Mouse (Mus musculus) ZHBTc4 (cell line): ENCODE results near the gene Tnni3.

ENCODE experiments used
- DNase-seq: peaks from one replicate; pipeline ENCODE4 v3.0.0-alpha.2; 2011; ENCODE audit warnings: low read depth, low spot score

Tnni3 gene

GRCm38 (mm10) chr7:4499034-4499433 lies 25.0 kb downstream of the Tnni3 start:
- no peak for DNase-seq

- DNase-seq, result no peak
These were observed 25.8 kb downstream of the Tnni3 start for GRCm38 (mm10) chr7:4498251-4498650.

GRCm38 (mm10) chr7:4497271-4497903 lies 26.6 kb downstream of the Tnni3 start:
- DNase-seq, result no peak

GRCm38 (mm10) chr7:4496468-4496867 lies 27.6 kb downstream of the Tnni3 start:
- DNase-seq, result no peak

- DNase-seq, result no peak
These were observed 30.0 kb downstream of the Tnni3 start for GRCm38 (mm10) chr7:4493991-4494390.

- no peak for DNase-seq
These were observed 31.5 kb downstream of the Tnni3 start for GRCm38 (mm10) chr7:4492284-4493224.

- no peak for DNase-seq
These were observed 32.7 kb downstream of the Tnni3 start for GRCm38 (mm10) chr7:4491308-4491707.

GRCm38 (mm10) chr7:4482281-4482680 lies 41.7 kb downstream of the Tnni3 start:
- no peak for DNase-seq

GRCm38 (mm10) chr7:4479674-4480073 lies 44.4 kb downstream of the Tnni3 start:
- DNase-seq, result peak; percentile 83

GRCm38 (mm10) chr7:4478796-4479291 lies 45.2 kb downstream of the Tnni3 start:
- DNase-seq, result no peak

GRCm38 (mm10) chr7:4478021-4478795 lies 45.8 kb downstream of the Tnni3 start:
- peak; percentile 97 for DNase-seq

GRCm38 (mm10) chr7:4473940-4474339 lies 50.1 kb downstream of the Tnni3 start:
- no peak for DNase-seq

- peak; percentile 88 for DNase-seq
These were observed 52.9 kb downstream of the Tnni3 start for GRCm38 (mm10) chr7:4471179-4471555.

- peak; percentile 90 for DNase-seq
These were observed 53.5 kb downstream of the Tnni3 start for GRCm38 (mm10) chr7:4470275-4471178.
